Comparison of ENCODE assay signal across 14 mouse cellular contexts in the genomic region with DNA sequence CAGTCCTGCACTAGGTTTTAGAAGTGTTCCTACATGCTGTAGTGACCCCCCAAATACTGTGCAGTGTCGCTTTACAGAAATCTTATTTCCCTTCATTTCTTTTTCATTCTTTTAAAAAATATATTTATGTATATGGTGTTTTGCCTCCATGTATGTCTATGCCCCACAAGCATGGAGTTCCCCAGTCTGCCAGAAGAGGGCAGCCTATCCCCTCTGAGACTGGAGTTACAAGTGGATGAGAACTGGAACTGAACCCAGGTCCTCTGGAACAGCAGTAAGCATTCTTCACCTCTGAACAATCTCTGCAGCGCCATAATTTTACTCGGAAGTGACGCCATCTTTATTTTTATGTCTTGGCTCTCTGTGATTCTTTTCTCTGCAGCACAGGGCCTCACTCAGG. TPM values are rescaled to one million over a fixed set of nuclear protein-coding genes. Genes with fewer than 3 reads are reported as not detected.
DNase-seq lines count a peak whose midpoint lies in the region; ATAC-seq and TF ChIP-seq lines count a peak whose summit lies in the region.
"Had no signal": no experiment of that assay in that cellular context is flagged by ENCODE, and none has a peak within 500 bp of the region (broad histone marks: within the 10 kb centered on the region; RNA-seq: fewer than 3 reads in every experiment).

No protein-coding gene starts in this region.

- H3K27me3 ChIP-seq in heart, postnatal 0 days (ENCODE audit: control insufficient read depth, insufficient read depth, low read length), result no peaks in the 10 kb centered on the region
- H3K27me3 ChIP-seq in midbrain, postnatal 0 days (ENCODE audit: insufficient read depth, low read length), result peaks cover 14% of the 10 kb centered on the region
- H3K27me3 ChIP-seq in midbrain, embryonic 10.5 days (ENCODE audit: low read depth, poor library complexity, severe bottlenecking), result no peaks in the 10 kb centered on the region
- 0 out of 2 replicates have a peak, but pooled peaks cover 4% of the 10 kb centered on the region for H3K27me3 ChIP-seq in E14TG2a.4 (ENCODE audit: insufficient read depth, low read length)
- H3K27me3 ChIP-seq in liver, postnatal 0 days (ENCODE audit: insufficient read depth, low read length), result no peaks in the 10 kb centered on the region
- H3K27me3 ChIP-seq: lung, embryonic 15.5 days had no signal

- intact Hi-C loops in heart, postnatal 14 days (cut with DNase I), result loop anchor here (1.0 to 5.0 kb wide), 2 partner anchors 33 to 1333 kb away; partner anchors contain the start of gene H2-K1

- DNase-seq in heart, postnatal 0 days (ENCODE audit: low spot score), result no peak
- no peak for DNase-seq in heart, postnatal 14 days
- DNase-seq in midbrain, postnatal 0 days (ENCODE audit: low spot score), result no peak
- DNase-seq in midbrain, embryonic 10.5 days (ENCODE audit: low spot score), result no peak
- DNase-seq in liver, postnatal 0 days, result no peak
- DNase-seq in layer of hippocampus, adult 8-10 months (ENCODE audit: low spot score in 2 of 2), result no peak
- DNase-seq in layer of hippocampus, adult 9-11 months, result no peak
- DNase-seq: adrenal gland, postnatal 36 days had no signal

- peaks cover 13% of the 10 kb centered on the region for H3K36me3 ChIP-seq in heart, postnatal 0 days (replicated peaks; ENCODE audit: control insufficient read depth, insufficient read depth, low read length)
- H3K36me3 ChIP-seq in midbrain, postnatal 0 days (ENCODE audit: insufficient read depth, low read length), result peaks cover 16% of the 10 kb centered on the region; the same call in 1 of the 2 replicates
- H3K36me3 ChIP-seq in midbrain, embryonic 10.5 days, result peaks cover 24% of the 10 kb centered on the region
- peaks cover 23% of the 10 kb centered on the region for H3K36me3 ChIP-seq in E14TG2a.4 (ENCODE audit: insufficient read depth, low read length)
- peaks cover 6% of the 10 kb centered on the region; the same call in 1 of the 2 replicates for H3K36me3 ChIP-seq in liver, postnatal 0 days (replicated peaks; ENCODE audit: insufficient read depth, low read length)

- peaks cover 7% of the 10 kb centered on the region; the same call in 1 of the 2 replicates for H3K9me3 ChIP-seq in heart, postnatal 0 days (replicated peaks; ENCODE audit: control insufficient read depth, low read length)
- 0 out of 2 replicates have a peak, but pooled peaks cover 2% of the 10 kb centered on the region for H3K9me3 ChIP-seq in midbrain, postnatal 0 days (ENCODE audit: low read length)
- 0 out of 2 replicates have a peak, but pooled peaks cover 4% of the 10 kb centered on the region for H3K9me3 ChIP-seq in midbrain, embryonic 10.5 days (replicated peaks)
- no peaks in the 10 kb centered on the region for H3K9me3 ChIP-seq in E14TG2a.4 (ENCODE audit: low read length)
- peaks cover 7% of the 10 kb centered on the region; the same call in 1 of the 2 replicates for H3K9me3 ChIP-seq in liver, postnatal 0 days (ENCODE audit: low read length)
- H3K9me3 ChIP-seq: embryonic facial prominence, embryonic 15.5 days; forebrain, embryonic 12.5 days; heart, embryonic 10.5 days; lung, embryonic 15.5 days had no signal

- H3K4me3 ChIP-seq in heart, postnatal 0 days (ENCODE audit: low read depth, low read length), result no peak overlapping the region
- no peak overlapping the region for H3K4me3 ChIP-seq in midbrain, postnatal 0 days (ENCODE audit: low read depth, low read length)
- no peak overlapping the region for H3K4me3 ChIP-seq in midbrain, embryonic 10.5 days
- no peak overlapping the region for H3K4me3 ChIP-seq in E14TG2a.4 (replicated peaks; ENCODE audit: low read length)
- no peak overlapping the region for H3K4me3 ChIP-seq in liver, postnatal 0 days (ENCODE audit: low read depth, low read length)
- H3K4me3 ChIP-seq: embryonic facial prominence, embryonic 15.5 days; forebrain, embryonic 12.5 days; heart, embryonic 10.5 days; lung, embryonic 15.5 days; myocyte had no signal

- TF ChIP-seq CTCF in heart, postnatal 0 days (IDR thresholded peaks at IDR 0.05; ENCODE audit: low read depth), result 0 out of 2 replicates have a peak, but pooled peaks have one; percentile 22
- peak; percentile 45 for TF ChIP-seq CTCF in midbrain, postnatal 0 days (IDR thresholded peaks at IDR 0.05)
- TF ChIP-seq CTCF in E14TG2a.4 (conservative IDR thresholded peaks at IDR 0.05; ENCODE audit: low read length), result peak; percentile 82
- peak; percentile 57 for TF ChIP-seq CTCF in liver, postnatal 0 days (IDR thresholded peaks at IDR 0.05; ENCODE audit: low read depth)

- WGBS in heart, postnatal 0 days, result 75% methylated on average over 4 of the region's 4 CpGs
- WGBS in midbrain, postnatal 0 days, result 78% methylated on average over 4 of the region's 4 CpGs
- 77% methylated on average over 4 of the region's 4 CpGs for WGBS in midbrain, embryonic 10.5 days
- 78% methylated on average over 4 of the region's 4 CpGs for WGBS in liver, postnatal 0 days (ENCODE audit: insufficient replicate concordance)

- no peak for TF ChIP-seq EP300 in heart, postnatal 0 days (IDR thresholded peaks at IDR 0.05; ENCODE audit: low read depth)
- TF ChIP-seq EP300 in liver, postnatal 0 days (IDR thresholded peaks at IDR 0.05; ENCODE audit: low read depth), result no peak

- H3K4me2 ChIP-seq in heart, postnatal 0 days (ENCODE audit: low read depth, low read length), result no peak overlapping the region
- no peak overlapping the region for H3K4me2 ChIP-seq in midbrain, postnatal 0 days (ENCODE audit: low read depth, low read length, poor library complexity, severe bottlenecking)
- H3K4me2 ChIP-seq in liver, postnatal 0 days (ENCODE audit: low read depth, low read length), result no peak overlapping the region
- H3K4me2 ChIP-seq: embryonic facial prominence, embryonic 15.5 days; forebrain, embryonic 12.5 days; lung, embryonic 15.5 days had no signal

- no peak overlapping the region for H3K9ac ChIP-seq in heart, postnatal 0 days (replicated peaks; ENCODE audit: low read depth, low read length)
- no peak overlapping the region for H3K9ac ChIP-seq in midbrain, postnatal 0 days (replicated peaks; ENCODE audit: low read length, poor library complexity, severe bottlenecking)
- no peak overlapping the region for H3K9ac ChIP-seq in liver, postnatal 0 days (replicated peaks)
- H3K9ac ChIP-seq: embryonic facial prominence, embryonic 15.5 days; forebrain, embryonic 12.5 days; lung, embryonic 15.5 days had no signal

- H3K4me1 ChIP-seq in heart, postnatal 0 days (ENCODE audit: control insufficient read depth, insufficient read depth), result no peaks in the 10 kb centered on the region
- H3K4me1 ChIP-seq in midbrain, postnatal 0 days (ENCODE audit: insufficient read depth, low read length), result no peaks in the 10 kb centered on the region
- no peaks in the 10 kb centered on the region; the same call in 1 of the 2 replicates for H3K4me1 ChIP-seq in midbrain, embryonic 10.5 days
- H3K4me1 ChIP-seq in E14TG2a.4 (replicated peaks; ENCODE audit: low read depth, low read length), result peaks cover 17% of the 10 kb centered on the region
- H3K4me1 ChIP-seq in liver, postnatal 0 days (ENCODE audit: insufficient read depth), result no peaks in the 10 kb centered on the region
- H3K4me1 ChIP-seq: embryonic facial prominence, embryonic 15.5 days; forebrain, embryonic 12.5 days; heart, embryonic 10.5 days; lung, embryonic 15.5 days had no signal

- no peak overlapping the region for H3K27ac ChIP-seq in heart, postnatal 0 days (ENCODE audit: low read depth)
- no peak overlapping the region for H3K27ac ChIP-seq in midbrain, postnatal 0 days (ENCODE audit: low read depth, low read length)
- no peak overlapping the region for H3K27ac ChIP-seq in midbrain, embryonic 10.5 days (replicated peaks)
- no peak overlapping the region for H3K27ac ChIP-seq in liver, postnatal 0 days (ENCODE audit: low read depth)
- H3K27ac ChIP-seq: embryonic facial prominence, embryonic 15.5 days; forebrain, embryonic 12.5 days; heart, embryonic 10.5 days; lung, embryonic 15.5 days had no signal

- ATAC-seq in heart, postnatal 0 days (ENCODE audit: insufficient read depth, low read depth), result no peak
- ATAC-seq in midbrain, postnatal 0 days (ENCODE audit: low FRiP score), result no peak
- no peak for ATAC-seq in liver, postnatal 0 days

RNA-seq across cellular contexts. Expression of gene Rps18, which starts 13.6 kb away (rescaled TPM):
- total RNA-seq in heart, postnatal 0 days (2014; rRNA removed; ENCODE audit: low replicate concordance), result 1,548 and 1,735 TPM in 2 replicates
- polyA plus RNA-seq in heart, postnatal 0 days (2015; fragmentation: Nextera tagmentation; extraction: Ambion mirVana), result 845 and 880 TPM in 2 replicates
- 100 to 1,000 TPM; 417 to 479 TPM for total RNA-seq in heart, postnatal 14 days (2021)
- total RNA-seq in midbrain, postnatal 0 days (2014; rRNA removed), result 742 and 975 TPM in 2 replicates
- 751 and 769 TPM in 2 replicates for polyA plus RNA-seq in midbrain, postnatal 0 days (2015; fragmentation: Nextera tagmentation; extraction: Ambion mirVana)
- polyA plus RNA-seq in midbrain, embryonic 10.5 days (2016; fragmentation: Nextera tagmentation; extraction: Ambion mirVana), result 1,339 and 1,576 TPM in 2 replicates
- 1,510 and 1,549 TPM in 2 replicates for polyA plus RNA-seq in liver, postnatal 0 days (2015; fragmentation: Nextera tagmentation; extraction: Ambion mirVana)
- total RNA-seq in layer of hippocampus, adult 8-10 months (2022), result 100 to 1,000 TPM; 273 to 401 (median 339) TPM

RNA-seq across cellular contexts. Expression of gene Vps52, which starts 13.8 kb away (rescaled TPM):
- total RNA-seq in heart, postnatal 0 days (2014; rRNA removed; ENCODE audit: low replicate concordance), result 28.2 and 31.8 TPM in 2 replicates
- polyA plus RNA-seq in heart, postnatal 0 days (2015; fragmentation: Nextera tagmentation; extraction: Ambion mirVana), result 27.8 TPM in 2 replicates
- 10 to 100 TPM; 35.0 to 37.8 TPM for total RNA-seq in heart, postnatal 14 days (2021)
- 39.5 and 46.1 TPM in 2 replicates for total RNA-seq in midbrain, postnatal 0 days (2014; rRNA removed)
- polyA plus RNA-seq in midbrain, postnatal 0 days (2015; fragmentation: Nextera tagmentation; extraction: Ambion mirVana), result 65.8 and 68.6 TPM in 2 replicates
- polyA plus RNA-seq in midbrain, embryonic 10.5 days (2016; fragmentation: Nextera tagmentation; extraction: Ambion mirVana), result 53.5 and 61.0 TPM in 2 replicates
- 12.5 and 13.4 TPM in 2 replicates for polyA plus RNA-seq in liver, postnatal 0 days (2015; fragmentation: Nextera tagmentation; extraction: Ambion mirVana)
- total RNA-seq in layer of hippocampus, adult 8-10 months (2022), result 10 to 100 TPM; 81.4 to 91.3 (median 81.9) TPM

RNA-seq across cellular contexts. Expression of gene B3galt4, which starts 18.1 kb away (rescaled TPM):
- total RNA-seq in heart, postnatal 0 days (2014; rRNA removed; ENCODE audit: low replicate concordance), result 0.53 and 0.70 TPM in 2 replicates
- polyA plus RNA-seq in heart, postnatal 0 days (2015; fragmentation: Nextera tagmentation; extraction: Ambion mirVana), result 5.5 and 6.1 TPM in 2 replicates
- total RNA-seq in heart, postnatal 14 days (2021), result 1 to 10 TPM; 2.2 to 2.9 TPM
- 8.6 and 14.1 TPM in 2 replicates for total RNA-seq in midbrain, postnatal 0 days (2014; rRNA removed)
- 11.1 and 14.0 TPM in 2 replicates for polyA plus RNA-seq in midbrain, postnatal 0 days (2015; fragmentation: Nextera tagmentation; extraction: Ambion mirVana)
- 4.1 and 6.4 TPM in 2 replicates for polyA plus RNA-seq in midbrain, embryonic 10.5 days (2016; fragmentation: Nextera tagmentation; extraction: Ambion mirVana)
- 2.2 and 2.4 TPM in 2 replicates for polyA plus RNA-seq in liver, postnatal 0 days (2015; fragmentation: Nextera tagmentation; extraction: Ambion mirVana)
- 1 to 10 TPM; 4.7 to 7.4 (median 6.9) TPM for total RNA-seq in layer of hippocampus, adult 8-10 months (2022)

RNA-seq across cellular contexts. Expression of gene Wdr46, which starts 28.9 kb away (rescaled TPM):
- 6.7 and 10.9 TPM in 2 replicates for total RNA-seq in heart, postnatal 0 days (2014; rRNA removed; ENCODE audit: low replicate concordance)
- polyA plus RNA-seq in heart, postnatal 0 days (2015; fragmentation: Nextera tagmentation; extraction: Ambion mirVana), result 8.9 and 11.1 TPM in 2 replicates
- 10 to 100 TPM; 10.4 to 11.5 TPM for total RNA-seq in heart, postnatal 14 days (2021)
- total RNA-seq in midbrain, postnatal 0 days (2014; rRNA removed), result 14.3 and 15.7 TPM in 2 replicates
- 14.6 and 17.3 TPM in 2 replicates for polyA plus RNA-seq in midbrain, postnatal 0 days (2015; fragmentation: Nextera tagmentation; extraction: Ambion mirVana)
- 47.8 and 52.5 TPM in 2 replicates for polyA plus RNA-seq in midbrain, embryonic 10.5 days (2016; fragmentation: Nextera tagmentation; extraction: Ambion mirVana)
- 12.7 and 12.8 TPM in 2 replicates for polyA plus RNA-seq in liver, postnatal 0 days (2015; fragmentation: Nextera tagmentation; extraction: Ambion mirVana)
- 10 to 100 TPM; 13.2 to 17.4 (median 14.9) TPM for total RNA-seq in layer of hippocampus, adult 8-10 months (2022)

RNA-seq across cellular contexts. Expression of gene Pfdn6, which starts 29.3 kb away (rescaled TPM):
- total RNA-seq in heart, postnatal 0 days (2014; rRNA removed; ENCODE audit: low replicate concordance), result 28.6 and 77.4 TPM in 2 replicates
- 123 and 128 TPM in 2 replicates for polyA plus RNA-seq in heart, postnatal 0 days (2015; fragmentation: Nextera tagmentation; extraction: Ambion mirVana)
- total RNA-seq in heart, postnatal 14 days (2021), result 10 to 100 TPM; 62.7 to 73.7 TPM
- total RNA-seq in midbrain, postnatal 0 days (2014; rRNA removed), result 47.9 and 60.9 TPM in 2 replicates
- 170 and 185 TPM in 2 replicates for polyA plus RNA-seq in midbrain, postnatal 0 days (2015; fragmentation: Nextera tagmentation; extraction: Ambion mirVana)
- 214 and 240 TPM in 2 replicates for polyA plus RNA-seq in midbrain, embryonic 10.5 days (2016; fragmentation: Nextera tagmentation; extraction: Ambion mirVana)
- polyA plus RNA-seq in liver, postnatal 0 days (2015; fragmentation: Nextera tagmentation; extraction: Ambion mirVana), result 82.2 and 85.5 TPM in 2 replicates
- 10 to 100 TPM; 68.7 to 93.1 (median 76.1) TPM for total RNA-seq in layer of hippocampus, adult 8-10 months (2022)

Comparison
In these comparisons a context has a peak if more than half of its experiments do, and no peak if none do; other contexts are left out.
1. CTCF ChIP-seq: peak in every context shown above with its lines; median percentile 82 in E14TG2a.4; 57 in liver, postnatal 0 days; 45 in midbrain, postnatal 0 days; 22 in heart, postnatal 0 days.